Mouse (Mus musculus) hindbrain, embryonic 13.5 days (tissue): Measurements from ENCODE around the gene Slc39a8. TPM values are rescaled to one million over a fixed set of nuclear protein-coding genes. Genes with fewer than 3 reads are reported as not detected.

Experiments used
- ATAC-seq: fragments of 200-750 bp; cut with Nextera tagmentation; 2 replicates; pipeline ENCODE4 v1.8.0; 2017; ENCODE audit warnings: moderate TSS enrichment; ENCODE audit not compliant: low FRiP score
- H3K27ac ChIP-seq: fragments of 300-500 bp; sonication (generic); 2 replicates; pipeline ENCODE4 v1.5.1; 2015; ENCODE audit warnings: inconsistent platforms, mild to moderate bottlenecking, moderate library complexity
- H3K27me3 ChIP-seq: fragments of 300-500 bp; sonication (generic); 2 replicates; pipeline ENCODE4 v1.6.1; 2015; ENCODE audit warnings: mild to moderate bottlenecking, inconsistent platforms
- H3K36me3 ChIP-seq: fragments of 300-500 bp; sonication (generic); 2 replicates; pipeline ENCODE4 v1.6.1; 2015; ENCODE audit warnings: mild to moderate bottlenecking, inconsistent platforms
- H3K4me1 ChIP-seq: fragments of 300-500 bp; sonication (generic); replicated peaks from 2 replicates; pipeline ENCODE4 v1.6.1; 2015; ENCODE audit warnings: inconsistent platforms
- H3K4me2 ChIP-seq: fragments of 300-500 bp; sonication (generic); 2 replicates; pipeline ENCODE4 v1.6.1; 2015; ENCODE audit warnings: inconsistent platforms, mild to moderate bottlenecking, moderate library complexity
- H3K4me3 ChIP-seq: fragments of 300-500 bp; sonication (generic); 2 replicates; pipeline ENCODE4 v1.5.1; 2015; ENCODE audit warnings: mild to moderate bottlenecking, inconsistent platforms
- H3K9ac ChIP-seq: fragments of 300-500 bp; sonication (generic); 2 replicates; pipeline ENCODE4 v1.6.1; 2015; ENCODE audit warnings: mild to moderate bottlenecking, inconsistent platforms
- H3K9me3 ChIP-seq: fragments of 300-500 bp; sonication (generic); 2 replicates; pipeline ENCODE4 v1.6.1; 2016; ENCODE audit warnings: inconsistent platforms
- WGBS: fragments of 180-500 bp; shearing (Covaris S2); methylation state at CpG from one replicate; pipeline ENCODE4 v1.1.7; 2015; 5-methylcytosine and 5-hydroxymethylcytosine counted together
- polyA plus RNA-seq: library from polyadenylated mRNA; unstranded; fragments of >200 nt; fragmentation: Nextera tagmentation; extraction: Ambion mirVana; gene quantifications from 2 replicates; pipeline ENCODE4 v1.2.1, GENCODE M21; 2015

Gene Slc39a8
- polyA plus RNA-seq, 1 experiment from 2014 or later: 10.9 TPM

DNA sequence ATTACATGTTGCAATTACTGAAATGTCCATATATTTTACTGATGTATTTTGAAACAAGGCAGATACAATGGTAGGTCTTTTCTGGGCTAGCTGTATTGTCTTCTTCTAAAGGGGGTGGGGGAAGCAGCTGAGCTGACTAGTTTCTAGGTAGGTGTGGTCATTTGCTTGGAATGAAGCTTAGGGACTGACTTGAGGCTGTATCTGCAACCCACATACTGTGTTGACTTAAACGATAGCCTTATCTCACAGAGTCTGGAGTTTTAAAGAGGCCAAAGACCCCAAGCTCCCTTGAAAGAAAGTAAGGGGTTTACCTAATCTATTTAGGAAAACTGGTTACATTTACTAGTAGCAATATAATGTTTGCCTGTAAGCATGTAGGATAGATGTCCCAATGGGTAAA lies 2.9 kb downstream of the Slc39a8 start:
- Histone ChIP-seq H3K4me1 (peaks cover 20% of the 10 kb centered on the region), H3K4me2 (peak overlapping the region; percentile 17; the same call in 1 of the 2 replicates), H3K36me3 (no peaks in the 10 kb centered on the region), H3K27ac (no peak overlapping the region), H3K27me3 (peaks cover 6% of the 10 kb centered on the region; the same call in 1 of the 2 replicates), H3K4me3 (no peak overlapping the region), H3K9me3 (no peaks in the 10 kb centered on the region), H3K9ac (no peak overlapping the region)
- ATAC-seq: no peak
- WGBS: 60% methylated on average over 1 of the region's 1 CpGs

DNA sequence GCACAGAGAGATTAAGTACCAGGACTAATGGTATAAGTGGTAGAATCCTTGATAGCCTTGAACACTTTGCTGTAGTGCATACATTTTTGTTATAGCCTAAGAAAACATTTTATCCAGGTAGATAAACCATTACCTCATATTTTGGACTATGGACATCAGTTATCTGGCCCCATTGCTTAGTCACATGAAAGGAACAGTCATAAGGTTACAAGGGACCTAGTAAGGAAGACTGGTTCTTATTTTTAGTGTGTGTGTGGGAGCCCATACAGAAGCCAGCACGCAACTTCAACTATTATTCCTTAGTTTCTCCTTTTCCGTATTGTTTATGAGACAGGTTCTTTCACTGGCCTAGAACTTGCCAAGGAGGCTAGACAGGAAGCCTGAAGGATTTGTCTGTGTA lies 7.4 kb downstream of the Slc39a8 start:
- no peak for ATAC-seq
- WGBS: 97% methylated on average over 2 of the region's 2 CpGs

GRCm38 (mm10) chr3:135832907-135833306 lies 7.8 kb downstream of the Slc39a8 start:
- no peak for ATAC-seq
- H3K4me2 ChIP-seq: no peak overlapping the region
- no peak overlapping the region for H3K9ac ChIP-seq
- WGBS: 78% methylated on average over 4 of the region's 4 CpGs
- no peaks in the 10 kb centered on the region for H3K36me3 ChIP-seq
- no peak overlapping the region for H3K4me3 ChIP-seq
- no peak overlapping the region for H3K27ac ChIP-seq
- no peaks in the 10 kb centered on the region for H3K4me1 ChIP-seq
- no peaks in the 10 kb centered on the region for H3K9me3 ChIP-seq
- H3K27me3 ChIP-seq: no peaks in the 10 kb centered on the region

More for the DNA sequence above, 7.4 kb downstream of the Slc39a8 start:
- Histone ChIP-seq H3K9me3 (no peaks in the 10 kb centered on the region), H3K27me3 (no peaks in the 10 kb centered on the region), H3K4me1 (no peaks in the 10 kb centered on the region), H3K9ac (no peak overlapping the region), H3K36me3 (no peaks in the 10 kb centered on the region), H3K4me3 (no peak overlapping the region), H3K27ac (no peak overlapping the region), H3K4me2 (no peak overlapping the region)

DNA sequence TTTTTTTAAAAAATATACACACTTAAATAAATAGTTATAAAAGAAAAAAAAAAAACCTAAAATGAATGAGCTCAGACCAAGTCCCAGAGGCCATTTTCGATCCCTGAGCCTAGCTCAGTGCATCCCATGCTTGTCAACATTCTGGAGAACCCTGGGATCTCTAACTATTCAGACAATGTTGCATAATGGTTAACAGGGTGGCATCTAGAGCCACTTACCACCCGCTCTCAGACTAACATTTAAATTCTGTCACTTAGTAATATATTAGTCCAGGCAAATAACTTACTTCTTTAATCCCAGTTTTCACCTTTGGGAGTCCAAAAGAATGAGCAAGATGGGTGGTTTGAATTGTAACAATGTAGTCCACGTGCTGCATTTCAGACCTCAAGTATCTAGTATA lies 9.9 kb downstream of the Slc39a8 start:
- no peak overlapping the region for H3K4me2 ChIP-seq
- no peak overlapping the region for H3K9ac ChIP-seq
- no peaks in the 10 kb centered on the region for H3K4me1 ChIP-seq
- no peak for ATAC-seq
- WGBS: 88% methylated on average over 3 of the region's 3 CpGs
- no peak overlapping the region for H3K4me3 ChIP-seq
- no peak overlapping the region for H3K27ac ChIP-seq
- H3K9me3 ChIP-seq: no peaks in the 10 kb centered on the region
- H3K27me3 ChIP-seq: no peaks in the 10 kb centered on the region
- H3K36me3 ChIP-seq: no peaks in the 10 kb centered on the region

DNA sequence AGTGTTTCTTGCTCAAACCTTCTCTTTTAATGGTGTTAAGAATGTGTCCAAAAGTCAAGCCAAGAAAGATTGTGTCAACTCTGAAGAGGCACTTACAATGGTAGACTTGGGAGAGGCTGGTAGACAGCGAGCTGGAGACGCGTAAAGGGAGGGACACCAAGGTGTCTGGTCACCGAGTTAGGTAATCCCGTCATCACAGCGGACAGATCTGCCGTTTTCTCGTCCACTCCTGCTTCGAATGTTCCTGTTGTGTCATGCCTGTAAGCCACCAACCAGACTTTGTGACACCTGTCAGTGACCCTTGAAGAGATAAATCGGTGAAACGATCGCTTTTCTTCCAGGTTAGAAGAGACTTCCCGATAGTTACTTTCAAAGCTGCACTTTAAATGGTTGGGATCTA lies 14.5 kb downstream of the Slc39a8 start:
- 93% methylated on average over 13 of the region's 13 CpGs for WGBS
- H3K27ac ChIP-seq: no peak overlapping the region
- no peaks in the 10 kb centered on the region for H3K36me3 ChIP-seq
- H3K9me3 ChIP-seq: no peaks in the 10 kb centered on the region
- ATAC-seq: no peak
- H3K4me1 ChIP-seq: no peaks in the 10 kb centered on the region
- H3K4me3 ChIP-seq: no peak overlapping the region
- no peak overlapping the region for H3K4me2 ChIP-seq
- H3K27me3 ChIP-seq: no peaks in the 10 kb centered on the region
- no peak overlapping the region for H3K9ac ChIP-seq

- Histone ChIP-seq H3K9ac (no peak overlapping the region), H3K9me3 (no peaks in the 10 kb centered on the region), H3K4me2 (no peak overlapping the region), H3K27ac (no peak overlapping the region), H3K4me3 (no peak overlapping the region), H3K4me1 (no peaks in the 10 kb centered on the region), H3K36me3 (no peaks in the 10 kb centered on the region), H3K27me3 (no peaks in the 10 kb centered on the region)
- 88% methylated on average over 12 of the region's 12 CpGs for WGBS
- ATAC-seq: peak; percentile 65; the same call in 1 of the 2 replicates
Observed at GRCm38 (mm10) chr3:135840185-135840584, 15.1 kb downstream of the Slc39a8 start.

DNA sequence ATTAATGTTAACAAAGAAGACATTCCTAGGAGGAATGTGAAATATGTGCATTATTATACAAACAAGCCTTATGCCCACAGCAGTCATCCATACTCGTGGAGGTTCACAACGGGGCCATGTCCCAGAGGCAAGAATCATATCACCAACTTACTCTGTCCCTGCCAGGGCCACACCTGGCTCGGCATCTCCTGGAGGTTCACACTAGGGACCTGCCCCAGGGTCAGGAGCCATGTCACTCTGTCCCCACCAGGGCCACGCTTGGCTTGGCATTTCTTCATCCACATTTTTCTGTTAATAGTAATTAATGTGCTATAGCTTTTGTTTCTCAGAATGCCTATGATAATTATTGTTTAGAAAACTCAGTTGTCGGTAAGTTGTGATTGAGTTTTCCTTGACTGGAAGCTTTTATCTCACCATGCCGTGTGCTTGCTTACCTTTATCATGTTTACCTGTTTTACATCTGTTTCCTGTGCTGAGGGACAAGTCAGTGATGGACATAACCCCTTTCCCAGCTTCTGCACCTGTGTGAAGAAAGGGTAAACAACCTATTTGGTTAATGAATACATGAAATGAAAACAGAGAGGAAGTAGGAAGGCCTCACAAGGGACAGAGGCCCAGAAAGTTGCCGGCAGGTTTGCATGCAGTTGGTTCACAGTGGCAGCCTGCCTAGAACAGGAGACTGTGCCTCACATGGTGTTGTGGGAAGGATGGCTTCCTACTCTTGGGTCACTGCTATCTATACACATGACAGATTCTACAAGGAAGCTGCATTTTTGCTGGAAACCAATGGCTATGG lies 16.8 kb downstream of the Slc39a8 start:
- no peak overlapping the region for H3K4me3 ChIP-seq
- WGBS: 83% methylated on average over 7 of the region's 7 CpGs
- no peak overlapping the region for H3K4me2 ChIP-seq
- H3K9me3 ChIP-seq: no peaks in the 10 kb centered on the region
- H3K36me3 ChIP-seq: no peaks in the 10 kb centered on the region
- H3K27me3 ChIP-seq: no peaks in the 10 kb centered on the region
- no peak for ATAC-seq
- H3K9ac ChIP-seq: no peak overlapping the region
- no peaks in the 10 kb centered on the region for H3K4me1 ChIP-seq
- H3K27ac ChIP-seq: no peak overlapping the region

DNA sequence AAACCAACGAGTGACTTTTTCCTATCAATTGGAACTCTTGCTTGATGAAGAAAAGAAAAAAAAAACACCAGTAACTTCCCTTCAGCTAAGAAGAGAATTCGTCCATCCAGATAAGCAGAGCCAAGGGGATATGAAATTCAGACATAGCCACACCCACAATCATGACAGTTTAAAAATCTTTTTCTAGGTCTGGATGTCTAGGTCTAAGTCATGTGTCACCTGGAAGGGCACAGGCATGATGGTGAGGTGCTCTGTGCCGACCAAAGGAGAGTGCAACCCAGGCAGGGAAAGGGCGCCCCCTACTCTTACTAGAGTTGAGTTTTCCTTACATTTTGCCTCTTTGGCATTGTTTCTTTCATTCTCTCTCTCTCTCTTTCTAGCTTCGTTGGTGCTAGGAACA lies 18.1 kb downstream of the Slc39a8 start:
- ATAC-seq: no peak
- Histone ChIP-seq H3K27ac (no peak overlapping the region), H3K4me3 (no peak overlapping the region), H3K4me2 (no peak overlapping the region), H3K4me1 (no peaks in the 10 kb centered on the region), H3K36me3 (no peaks in the 10 kb centered on the region), H3K27me3 (no peaks in the 10 kb centered on the region), H3K9me3 (no peaks in the 10 kb centered on the region), H3K9ac (no peak overlapping the region)
- WGBS: 79% methylated on average over 5 of the region's 5 CpGs

DNA sequence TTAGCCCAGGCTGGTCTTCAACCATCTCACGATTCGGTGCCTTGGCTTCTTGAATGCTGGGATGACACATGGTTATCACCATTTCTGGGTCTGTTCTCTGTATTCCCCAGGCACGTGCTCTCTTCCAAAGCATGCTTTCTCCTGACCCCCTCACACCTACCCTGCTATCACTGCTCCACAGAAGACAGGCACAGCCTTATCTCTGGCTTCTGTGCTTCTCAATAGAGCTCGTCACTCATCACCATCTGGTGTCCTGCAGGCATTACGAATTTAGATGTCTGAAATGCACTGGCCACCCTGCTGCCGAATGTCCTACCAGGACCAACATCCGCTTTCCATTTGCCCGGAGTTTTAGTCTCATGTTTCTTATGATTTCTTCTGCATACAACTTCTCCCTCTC lies 18.6 kb downstream of the Slc39a8 start:
- no peaks in the 10 kb centered on the region for H3K4me1 ChIP-seq
- WGBS: 76% methylated on average over 8 of the region's 8 CpGs
- H3K9me3 ChIP-seq: no peaks in the 10 kb centered on the region
- H3K27me3 ChIP-seq: no peaks in the 10 kb centered on the region
- no peak overlapping the region for H3K9ac ChIP-seq
- H3K36me3 ChIP-seq: no peaks in the 10 kb centered on the region
- H3K4me2 ChIP-seq: no peak overlapping the region
- no peak for ATAC-seq
- no peak overlapping the region for H3K4me3 ChIP-seq
- no peak overlapping the region for H3K27ac ChIP-seq

DNA sequence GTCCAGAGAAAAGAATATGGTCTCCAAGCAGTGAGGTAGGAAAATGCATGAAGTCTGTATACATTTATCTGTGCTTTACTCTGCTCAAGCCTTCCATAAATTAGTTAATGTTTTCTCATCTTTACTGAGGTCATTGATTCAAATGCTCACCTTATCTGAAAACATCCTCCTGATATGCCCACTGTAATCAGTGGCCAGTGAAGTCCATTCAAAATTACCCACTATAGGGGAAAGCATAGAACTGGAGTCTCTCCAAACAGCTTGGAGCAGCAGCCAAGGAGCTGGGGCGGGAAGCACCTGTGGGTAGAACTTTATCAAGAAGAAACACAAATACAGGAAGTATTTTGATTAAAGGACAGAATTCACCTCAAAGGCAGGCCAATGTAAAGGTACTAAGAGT lies 19.8 kb downstream of the Slc39a8 start:
- Histone ChIP-seq H3K9ac (no peak overlapping the region), H3K4me1 (no peaks in the 10 kb centered on the region), H3K27ac (no peak overlapping the region), H3K36me3 (no peaks in the 10 kb centered on the region), H3K4me3 (no peak overlapping the region), H3K9me3 (no peaks in the 10 kb centered on the region), H3K4me2 (no peak overlapping the region), H3K27me3 (no peaks in the 10 kb centered on the region)
- 94% methylated on average over 1 of the region's 1 CpGs for WGBS
- no peak for ATAC-seq

DNA sequence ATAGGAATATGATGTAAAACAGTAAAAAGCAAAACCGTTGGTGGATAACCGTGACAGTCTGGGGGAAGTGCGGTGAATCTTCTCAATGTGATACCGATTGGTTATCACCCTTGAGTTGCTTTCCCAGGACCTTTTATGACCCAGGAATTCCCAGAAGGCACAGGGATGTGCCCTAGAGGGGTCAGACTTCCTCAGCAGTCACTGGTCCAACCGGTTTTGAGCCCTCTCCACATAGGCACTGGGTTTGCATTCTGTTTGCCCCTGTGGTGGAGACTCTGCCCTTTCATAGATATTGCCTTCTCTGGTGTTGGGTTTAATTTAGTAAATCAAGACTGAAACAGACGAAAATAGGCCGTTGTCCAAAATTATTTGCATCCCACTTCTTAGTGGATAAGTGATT lies 20.8 kb downstream of the Slc39a8 start:
- no peak for ATAC-seq
- H3K9ac ChIP-seq: no peak overlapping the region
- 63% methylated on average over 7 of the region's 7 CpGs for WGBS

DNA sequence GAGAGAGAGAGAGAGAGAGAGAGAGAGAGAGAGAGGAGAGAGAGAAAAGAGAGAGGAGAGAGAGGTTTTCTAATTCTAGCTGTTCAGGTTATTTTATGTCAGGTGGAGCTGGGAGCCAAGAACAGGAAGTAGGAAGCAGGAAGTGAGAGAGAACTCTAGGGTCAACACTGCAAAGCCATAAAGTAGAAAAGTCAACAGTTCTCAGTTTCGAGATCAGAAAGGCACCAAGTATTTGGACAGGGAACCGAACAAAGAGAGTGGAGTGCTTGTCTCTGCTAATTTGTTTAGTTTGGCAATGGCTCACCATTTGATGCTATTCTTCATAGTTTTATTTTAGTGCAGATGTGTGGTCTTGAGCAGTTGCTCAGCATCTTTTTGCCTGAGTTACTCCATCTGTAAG lies 26.5 kb downstream of the Slc39a8 start:
- Histone ChIP-seq H3K27ac (no peak overlapping the region), H3K27me3 (no peaks in the 10 kb centered on the region), H3K4me2 (no peak overlapping the region), H3K9me3 (no peaks in the 10 kb centered on the region), H3K36me3 (no peaks in the 10 kb centered on the region), H3K9ac (no peak overlapping the region), H3K4me1 (no peaks in the 10 kb centered on the region), H3K4me3 (no peak overlapping the region)
- WGBS: 92% methylated on average over 2 of the region's 2 CpGs
- ATAC-seq: no peak

More for the DNA sequence above, 20.8 kb downstream of the Slc39a8 start:
- Histone ChIP-seq H3K4me3 (no peak overlapping the region), H3K4me2 (no peak overlapping the region), H3K4me1 (no peaks in the 10 kb centered on the region), H3K9me3 (no peaks in the 10 kb centered on the region), H3K36me3 (no peaks in the 10 kb centered on the region), H3K27ac (no peak overlapping the region), H3K27me3 (no peaks in the 10 kb centered on the region)

DNA sequence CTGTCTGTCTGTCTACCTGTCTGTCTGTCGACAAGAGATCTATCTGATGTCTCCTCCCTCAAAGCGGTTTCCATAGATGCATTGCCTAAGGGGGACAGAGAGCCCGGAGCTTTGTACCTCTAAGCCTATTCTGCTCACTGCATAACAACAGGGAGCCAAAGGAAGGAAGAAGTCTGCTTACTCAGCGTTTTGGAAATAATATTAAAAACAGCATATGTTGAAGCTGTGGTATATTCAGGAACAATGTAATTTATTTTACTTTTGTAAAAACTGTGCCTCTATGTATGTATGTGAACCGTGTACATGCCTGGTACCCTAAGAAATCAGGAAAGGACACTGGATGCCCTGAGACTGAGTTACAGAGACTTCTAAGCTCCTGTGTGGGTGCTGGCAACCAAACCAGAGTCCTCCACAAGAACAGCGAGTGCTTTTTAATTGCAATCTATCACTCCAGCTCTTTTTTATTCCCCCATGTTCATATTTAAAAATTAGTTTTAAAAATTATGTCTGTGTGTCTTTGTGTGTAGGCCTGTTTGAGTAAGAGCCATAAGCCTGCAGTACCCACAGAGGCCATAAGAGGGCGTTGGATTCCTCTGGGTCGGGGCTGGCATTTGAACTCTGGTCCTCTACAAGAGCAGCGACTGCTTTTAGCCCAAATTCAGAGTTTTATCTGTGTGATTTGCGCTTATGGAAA lies 28.7 kb downstream of the Slc39a8 start:
- no peak for ATAC-seq
- Histone ChIP-seq H3K4me3 (no peak overlapping the region), H3K9me3 (no peaks in the 10 kb centered on the region), H3K4me2 (no peak overlapping the region), H3K27ac (no peak overlapping the region), H3K36me3 (no peaks in the 10 kb centered on the region), H3K4me1 (no peaks in the 10 kb centered on the region), H3K27me3 (no peaks in the 10 kb centered on the region), H3K9ac (no peak overlapping the region)
- WGBS: 85% methylated on average over 10 of the region's 10 CpGs
